Mouse (Mus musculus): ENCODE data around the gene Gm21988. TPM values are rescaled to one million over a fixed set of nuclear protein-coding genes. Genes with fewer than 3 reads are reported as not detected.

Gm21988 gene
- polyA plus RNA-seq, 2 experiments = 4.2 to 4.5 TPM

- Histone ChIP-seq H3K27me3 (ENCODE audit: control insufficient read depth, insufficient read depth, low read length) (peaks cover 30% of the 10 kb centered on the region), H3K27ac (no peak overlapping the region), H3K36me3 (replicated peaks; ENCODE audit: control insufficient read depth, insufficient read depth, low read depth) (no peaks in the 10 kb centered on the region), H3K4me2 (ENCODE audit: low read depth) (no peak overlapping the region), H3K9ac (replicated peaks) (no peak overlapping the region), H3K4me3 (ENCODE audit: insufficient read depth in 1 of 2, low read depth in 2 of 2, low read length in 2 of 2) (no peak overlapping the region), H3K9me3 (ENCODE audit: control insufficient read depth, low read length) (no peaks in the 10 kb centered on the region), H3K4me1 (replicated peaks; ENCODE audit: control insufficient read depth in 2 of 2, insufficient read depth in 2 of 2, low read length in 1 of 2) (0 out of 4 replicates have a peak, but pooled peaks cover 0 to 2% of the 10 kb centered on the region in 2 experiments)
- no peak for DNase-seq (ENCODE audit: low read depth in 3 of 3, low spot score in 3 of 3)
- 54% methylated on average over 8 of the region's 8 CpGs for WGBS (ENCODE audit: insufficient replicate concordance)
- no peak for ATAC-seq (ENCODE audit: insufficient read depth)
- TF ChIP-seq EP300 (IDR thresholded peaks at IDR 0.05; ENCODE audit: low read depth) = no peak
- no peak for TF ChIP-seq CTCF (IDR thresholded peaks at IDR 0.05; ENCODE audit: low read depth)
These were observed 12.2 kb upstream of the Gm21988 start for GRCm38 (mm10) chr11:70251853-70252252.

DNA sequence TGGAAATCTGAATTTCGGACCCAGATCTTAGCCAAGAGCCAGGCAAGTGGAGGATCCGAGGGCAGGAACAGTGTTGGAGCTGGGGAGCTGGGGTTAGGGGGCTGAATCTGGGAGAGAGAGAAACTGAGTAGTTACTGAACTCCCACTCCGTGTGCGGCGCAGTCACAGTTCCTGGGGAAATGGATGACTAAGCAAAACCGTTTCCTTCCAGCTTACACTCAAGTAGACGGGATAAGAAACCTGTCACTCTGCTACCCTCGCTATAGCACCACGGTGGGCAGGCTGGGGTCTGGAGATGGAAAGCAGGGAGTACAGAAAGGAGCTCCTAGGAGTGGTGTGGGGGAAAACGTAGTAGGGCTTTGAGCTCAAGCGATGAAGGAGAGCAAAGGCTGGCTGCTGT lies 10.5 kb upstream of the Gm21988 start:
- peaks cover 25% of the 10 kb centered on the region for H3K27me3 ChIP-seq (ENCODE audit: control insufficient read depth, insufficient read depth, low read length)
- no peak for TF ChIP-seq EP300 (IDR thresholded peaks at IDR 0.05; ENCODE audit: low read depth)
- TF ChIP-seq CTCF (IDR thresholded peaks at IDR 0.05; ENCODE audit: low read depth) = no peak

GRCm38 (mm10) chr11:70247136-70247845 lies 7.7 kb upstream of the Gm21988 start:
- Histone ChIP-seq H3K4me1 (replicated peaks; ENCODE audit: control insufficient read depth in 2 of 2, insufficient read depth in 2 of 2, low read length in 1 of 2) (0 out of 4 replicates have a peak, but pooled peaks cover 0 to 2% of the 10 kb centered on the region in 2 experiments), H3K27me3 (ENCODE audit: control insufficient read depth, insufficient read depth, low read length) (no peaks in the 10 kb centered on the region), H3K27ac (no peak overlapping the region), H3K4me3 (ENCODE audit: insufficient read depth in 1 of 2, low read depth in 2 of 2, low read length in 2 of 2) (no peak overlapping the region), H3K9me3 (ENCODE audit: control insufficient read depth, low read length) (no peaks in the 10 kb centered on the region), H3K4me2 (ENCODE audit: low read depth) (no peak overlapping the region), H3K36me3 (replicated peaks; ENCODE audit: control insufficient read depth, insufficient read depth, low read depth) (no peaks in the 10 kb centered on the region), H3K9ac (replicated peaks) (no peak overlapping the region)
- ATAC-seq (ENCODE audit: insufficient read depth) (no peak), DNase-seq (ENCODE audit: low read depth in 3 of 3, low spot score in 3 of 3) (peak in 2 of 3 experiments; percentile 52 to 63)
- 39% methylated on average over 9 of the region's 9 CpGs for WGBS (ENCODE audit: insufficient replicate concordance)
- TF ChIP-seq EP300 (IDR thresholded peaks at IDR 0.05; ENCODE audit: low read depth) (no peak), CTCF (IDR thresholded peaks at IDR 0.05; ENCODE audit: low read depth) (peak; percentile 89)

More for the DNA sequence above, 10.5 kb upstream of the Gm21988 start:
- no peak overlapping the region for H3K9ac ChIP-seq (replicated peaks)
- ATAC-seq (ENCODE audit: insufficient read depth) (no peak), DNase-seq (ENCODE audit: low read depth in 3 of 3, low spot score in 3 of 3) (no peak)
- no peaks in the 10 kb centered on the region for H3K36me3 ChIP-seq (replicated peaks; ENCODE audit: control insufficient read depth, insufficient read depth, low read depth)
- 17% methylated on average over 11 of the region's 11 CpGs for WGBS (ENCODE audit: insufficient replicate concordance)
- H3K4me3 ChIP-seq (ENCODE audit: insufficient read depth in 1 of 2, low read depth in 2 of 2, low read length in 2 of 2) = no peak overlapping the region
- no peaks in the 10 kb centered on the region for H3K9me3 ChIP-seq (ENCODE audit: control insufficient read depth, low read length)
- no peak overlapping the region for H3K4me2 ChIP-seq (ENCODE audit: low read depth)
- H3K27ac ChIP-seq = no peak overlapping the region
- H3K4me1 ChIP-seq (replicated peaks; ENCODE audit: control insufficient read depth in 2 of 2, insufficient read depth in 2 of 2, low read length in 1 of 2) = 0 out of 4 replicates have a peak, but pooled peaks cover 0 to 2% of the 10 kb centered on the region in 2 experiments

- no peak overlapping the region for H3K27ac ChIP-seq
These were observed 3.0 kb upstream of the Gm21988 start for GRCm38 (mm10) chr11:70242591-70242990.

DNA sequence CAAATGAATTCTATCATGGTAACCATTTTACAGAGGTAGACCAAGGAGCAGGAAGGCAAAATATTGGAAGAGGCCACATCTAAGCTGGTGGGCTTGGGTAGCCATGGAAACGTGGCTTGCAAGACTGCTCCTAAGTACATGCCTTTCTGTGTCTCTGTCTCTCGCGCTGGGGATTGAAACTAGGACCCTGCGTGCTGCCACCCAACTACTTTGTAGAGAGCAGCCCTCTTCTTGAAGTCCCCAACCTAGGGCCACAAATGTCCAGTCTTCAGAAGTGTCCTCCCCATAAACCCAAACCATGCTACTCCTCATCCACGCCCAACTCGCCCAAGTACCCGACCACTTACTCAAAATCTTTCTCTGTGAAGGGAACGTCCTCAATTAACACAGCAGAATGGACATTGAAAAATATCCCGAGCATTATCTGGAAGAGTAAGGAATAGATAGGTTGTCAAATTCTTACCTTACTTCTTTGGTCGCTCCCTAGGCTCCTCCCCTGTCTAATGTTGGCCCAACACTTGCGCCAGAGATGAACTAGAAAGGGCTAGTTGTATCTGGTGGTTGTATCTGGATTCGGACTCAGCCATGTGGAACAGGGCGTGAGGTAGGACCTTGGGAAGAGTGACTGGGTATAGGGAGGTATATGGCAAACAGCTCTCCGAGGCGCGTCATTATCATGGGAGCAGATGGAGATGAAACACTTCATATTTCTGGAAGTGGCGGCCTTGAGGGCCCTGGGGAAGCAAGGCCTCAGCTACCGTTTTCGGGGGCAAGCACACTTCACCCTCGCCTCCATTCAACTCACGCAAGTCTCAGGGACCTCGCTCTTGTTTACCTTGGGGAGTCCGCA lies 814 bp downstream of the Gm21988 start:
- DNase-seq (ENCODE audit: low read depth in 3 of 3, low spot score in 3 of 3) (peak in 1 of 3 experiments; percentile 50), ATAC-seq (ENCODE audit: insufficient read depth) (no peak)
- peak overlapping the region; percentile 99 for H3K4me2 ChIP-seq (ENCODE audit: low read depth)
- H3K27me3 ChIP-seq (ENCODE audit: control insufficient read depth, insufficient read depth, low read length) = no peaks in the 10 kb centered on the region
- TF ChIP-seq EP300 (IDR thresholded peaks at IDR 0.05; ENCODE audit: low read depth) (no peak), CTCF (IDR thresholded peaks at IDR 0.05; ENCODE audit: low read depth) (no peak)
- peak overlapping the region; percentile 96 for H3K9ac ChIP-seq (replicated peaks)
- peaks cover 5% of the 10 kb centered on the region for H3K36me3 ChIP-seq (replicated peaks; ENCODE audit: control insufficient read depth, insufficient read depth, low read depth)
- WGBS (ENCODE audit: insufficient replicate concordance) = 7% methylated on average over 23 of the region's 23 CpGs
- H3K27ac ChIP-seq = peak overlapping the region; percentile 96
- no peaks in the 10 kb centered on the region for H3K9me3 ChIP-seq (ENCODE audit: control insufficient read depth, low read length)
- H3K4me3 ChIP-seq (ENCODE audit: insufficient read depth in 1 of 2, low read depth in 2 of 2, low read length in 2 of 2) = peak overlapping the region; percentile 86 to 87
- peaks cover 15 to 28% of the 10 kb centered on the region in 2 experiments for H3K4me1 ChIP-seq (replicated peaks; ENCODE audit: control insufficient read depth in 2 of 2, insufficient read depth in 2 of 2, low read length in 1 of 2)

More at GRCm38 (mm10) chr11:70242591-70242990, 3.0 kb upstream of the Gm21988 start:
- H3K36me3 ChIP-seq (replicated peaks; ENCODE audit: control insufficient read depth, insufficient read depth, low read depth) = no peaks in the 10 kb centered on the region
- no peak overlapping the region for H3K4me3 ChIP-seq (ENCODE audit: insufficient read depth in 1 of 2, low read depth in 2 of 2, low read length in 2 of 2)
- no peaks in the 10 kb centered on the region for H3K27me3 ChIP-seq (ENCODE audit: control insufficient read depth, insufficient read depth, low read length)
- TF ChIP-seq CTCF (IDR thresholded peaks at IDR 0.05; ENCODE audit: low read depth) (no peak), EP300 (IDR thresholded peaks at IDR 0.05; ENCODE audit: low read depth) (no peak)
- H3K9me3 ChIP-seq (ENCODE audit: control insufficient read depth, low read length) = no peaks in the 10 kb centered on the region
- ATAC-seq (ENCODE audit: insufficient read depth) (no peak), DNase-seq (ENCODE audit: low read depth in 3 of 3, low spot score in 3 of 3) (no peak)
- WGBS (ENCODE audit: insufficient replicate concordance) = 54% methylated on average over 11 of the region's 11 CpGs
- no peak overlapping the region for H3K4me2 ChIP-seq (ENCODE audit: low read depth)
- peaks cover 10 to 11% of the 10 kb centered on the region in 2 experiments for H3K4me1 ChIP-seq (replicated peaks; ENCODE audit: control insufficient read depth in 2 of 2, insufficient read depth in 2 of 2, low read length in 1 of 2)
- H3K9ac ChIP-seq (replicated peaks) = no peak overlapping the region
